Mouse (Mus musculus) T-helper 17 cell (primary cell): Measurements from ENCODE around the gene Numb.

Experiments used
- in situ Hi-C, 2 experiments: fragments of 300-600 bp; cut with MboI, MseI; formaldehyde crosslinking; loops; 1 replicate in 1 of 2; 2 replicates in 1 of 2; pipeline ENCODE4 v1.15.1; 2025; ENCODE audit warnings: high pct_unique_total_duplicates in 2 of 2

Numb gene

DNA sequence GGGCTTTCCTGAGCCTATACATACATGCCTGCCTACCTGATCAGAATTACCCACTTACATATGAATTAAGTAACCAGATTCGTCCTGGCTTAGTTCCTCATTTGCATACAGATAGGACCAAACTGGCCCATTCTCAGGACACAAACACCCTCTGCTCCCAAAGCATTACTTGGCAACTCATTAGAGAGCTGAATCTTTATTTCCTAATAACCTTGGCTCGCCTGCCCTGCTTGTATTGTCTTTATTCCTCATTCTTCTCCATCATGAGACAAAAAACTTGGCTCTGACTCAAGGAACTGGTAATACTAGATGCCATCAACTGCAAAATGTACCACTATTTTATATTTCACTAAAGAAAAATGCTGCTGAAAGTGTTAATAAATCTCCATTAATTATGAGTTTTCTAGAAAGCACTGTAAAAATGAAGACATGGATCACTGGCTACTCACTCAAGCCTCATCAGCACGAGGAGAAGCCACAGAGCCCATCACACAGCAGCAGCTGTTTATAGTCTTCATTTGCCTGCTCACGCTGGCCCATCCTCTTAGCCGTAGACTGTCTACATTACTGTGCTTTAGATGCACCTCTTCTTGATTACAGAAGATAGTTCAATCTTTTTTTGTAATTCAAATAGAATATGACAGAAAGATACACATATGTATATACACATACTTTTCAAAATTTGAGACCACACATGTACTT lies 69.1 kb downstream of the Numb start:
- in situ Hi-C loops, result no loop called here

DNA sequence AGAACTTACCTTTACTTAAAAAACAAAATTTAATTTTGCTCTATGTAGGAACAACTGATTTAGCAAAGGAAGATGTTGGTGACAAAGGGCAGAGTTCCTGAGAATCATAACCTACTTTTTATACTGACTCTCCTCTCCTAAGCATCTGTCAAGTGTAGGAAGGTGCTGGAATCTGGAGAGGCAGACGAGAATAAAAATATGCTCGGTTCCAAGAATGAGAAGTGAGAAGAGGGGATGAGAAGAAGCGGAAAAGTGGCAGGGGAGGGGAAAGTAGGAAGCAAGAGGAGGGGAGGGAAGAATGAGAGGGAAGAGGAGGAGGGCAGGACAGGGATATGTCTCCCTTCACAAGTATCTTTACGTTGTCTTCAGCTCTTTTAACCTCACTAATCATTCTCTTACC lies 71.4 kb downstream of the Numb start:
- in situ Hi-C loops, result no loop called here

DNA sequence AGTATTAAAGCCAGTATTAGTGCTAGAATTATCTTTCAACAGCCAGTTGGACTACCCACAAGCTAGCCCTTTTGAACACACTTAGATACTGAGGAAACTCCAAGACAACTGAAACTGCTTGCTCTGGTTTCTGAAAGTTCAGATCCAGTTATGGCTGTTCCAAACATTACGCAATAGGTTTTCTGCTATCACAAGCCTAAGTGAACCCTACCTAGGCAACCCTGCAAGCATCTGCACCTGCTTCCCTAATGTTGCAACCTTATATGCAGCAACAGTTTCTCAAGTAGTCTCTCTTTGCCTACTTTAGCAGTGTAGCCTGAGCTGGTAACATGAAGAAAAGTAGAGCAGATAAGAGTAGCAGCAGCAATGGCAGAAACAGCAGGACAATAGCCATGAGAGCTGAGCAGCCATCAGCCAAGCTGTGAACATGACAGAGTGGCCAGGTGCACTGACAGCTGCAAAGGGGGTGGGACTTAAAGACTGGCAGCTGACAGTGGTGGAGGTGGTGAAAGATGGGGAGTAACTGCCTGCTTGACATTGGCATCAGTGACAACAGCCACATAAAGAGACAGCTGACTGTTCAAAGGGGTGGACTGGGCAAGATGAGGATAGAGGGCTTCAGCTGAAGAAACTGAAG lies 73.0 kb downstream of the Numb start:
- in situ Hi-C loops, result no loop called here

DNA sequence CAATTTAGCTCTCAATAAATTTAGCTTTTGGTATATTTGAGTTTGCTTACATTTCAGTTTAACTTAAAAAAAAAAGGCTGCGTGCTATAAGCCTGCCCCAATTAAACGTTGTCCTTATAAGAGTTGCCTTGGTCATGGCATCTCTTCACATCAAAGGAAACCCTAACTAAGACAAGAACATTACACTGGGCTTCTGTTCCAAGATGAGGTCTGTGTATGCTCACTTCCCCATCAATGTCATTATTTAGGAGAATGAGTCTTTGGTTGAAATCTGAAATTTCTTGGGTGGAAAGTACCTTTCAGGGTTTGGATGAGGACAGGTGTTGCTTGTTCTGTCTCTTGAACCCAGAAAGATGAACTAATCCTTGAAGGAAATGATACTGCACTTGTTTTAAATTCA lies 73.9 kb downstream of the Numb start:
- in situ Hi-C loops, result no loop called here

GRCm38 (mm10) chr12:83842678-83843440 lies 78.9 kb downstream of the Numb start:
- in situ Hi-C loops, result no loop called here

GRCm38 (mm10) chr12:83841409-83842190 lies 80.1 kb downstream of the Numb start:
- in situ Hi-C loops, result no loop called here

GRCm38 (mm10) chr12:83833979-83834378 lies 87.8 kb downstream of the Numb start:
- in situ Hi-C loops, result no loop called here

DNA sequence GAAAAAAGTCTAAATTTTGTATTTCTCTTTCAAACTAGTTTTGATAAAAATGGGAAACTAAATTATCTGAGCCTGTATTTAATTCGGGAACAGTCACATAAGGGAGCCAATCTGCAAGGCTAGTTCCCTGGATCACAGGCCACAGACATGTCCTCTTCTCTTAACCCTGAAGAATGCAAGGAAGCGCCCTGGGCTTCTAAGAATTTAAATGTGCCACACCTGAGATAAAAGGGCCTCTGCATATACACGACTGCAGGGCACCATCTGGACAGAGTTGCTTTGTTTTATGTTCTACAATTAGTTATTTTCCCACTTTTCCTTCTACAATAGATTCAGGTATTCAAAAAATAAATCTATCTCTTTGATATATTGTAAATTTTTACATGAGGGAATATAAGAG lies 91.3 kb downstream of the Numb start:
- in situ Hi-C loops, result no loop called here

GRCm38 (mm10) chr12:83816616-83817015 lies 105.1 kb downstream of the Numb start:
- in situ Hi-C loops, result no loop called here

DNA sequence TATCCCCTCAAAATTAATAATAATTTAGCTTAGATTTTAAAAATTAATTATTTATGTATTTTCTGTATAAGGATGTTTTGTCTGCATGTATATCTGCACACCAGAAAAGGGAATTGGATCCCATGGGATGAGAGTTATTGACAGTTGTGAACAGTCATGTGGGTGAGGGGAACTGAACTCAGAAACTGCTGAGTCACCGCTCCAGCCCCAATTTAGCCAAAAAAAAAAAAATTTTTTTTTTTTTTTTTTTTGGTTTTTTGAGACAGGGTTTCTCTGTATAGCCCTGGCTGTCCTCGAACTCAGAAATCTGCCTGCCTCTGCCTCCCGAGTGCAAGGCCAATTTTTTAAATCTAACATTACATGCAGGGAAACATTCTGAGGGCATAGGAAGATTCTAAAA lies 109.8 kb downstream of the Numb start:
- in situ Hi-C loops, result no loop called here

- in situ Hi-C loops, result no loop called here
These were observed 118.1 kb downstream of the Numb start for GRCm38 (mm10) chr12:83803641-83804040.

GRCm38 (mm10) chr12:83800943-83801342 lies 120.8 kb downstream of the Numb start:
- in situ Hi-C loops, result no loop called here

GRCm38 (mm10) chr12:83798313-83798712 lies 123.4 kb downstream of the Numb start:
- in situ Hi-C loops, result loop anchor here in 1 of 2 experiments (25.0 kb wide), 1 partner anchor 686 kb away; no protein-coding TSS in a partner anchor

- in situ Hi-C loops, result loop anchor here in 1 of 2 experiments (25.0 kb wide), 1 partner anchor 683 kb away; no protein-coding TSS in a partner anchor
These were observed 126.1 kb downstream of the Numb start for GRCm38 (mm10) chr12:83795586-83795985.

GRCm38 (mm10) chr12:83795051-83795450 lies 126.7 kb downstream of the Numb start:
- in situ Hi-C loops, result loop anchor here in 1 of 2 experiments (25.0 kb wide), 1 partner anchor 683 kb away; no protein-coding TSS in a partner anchor

DNA sequence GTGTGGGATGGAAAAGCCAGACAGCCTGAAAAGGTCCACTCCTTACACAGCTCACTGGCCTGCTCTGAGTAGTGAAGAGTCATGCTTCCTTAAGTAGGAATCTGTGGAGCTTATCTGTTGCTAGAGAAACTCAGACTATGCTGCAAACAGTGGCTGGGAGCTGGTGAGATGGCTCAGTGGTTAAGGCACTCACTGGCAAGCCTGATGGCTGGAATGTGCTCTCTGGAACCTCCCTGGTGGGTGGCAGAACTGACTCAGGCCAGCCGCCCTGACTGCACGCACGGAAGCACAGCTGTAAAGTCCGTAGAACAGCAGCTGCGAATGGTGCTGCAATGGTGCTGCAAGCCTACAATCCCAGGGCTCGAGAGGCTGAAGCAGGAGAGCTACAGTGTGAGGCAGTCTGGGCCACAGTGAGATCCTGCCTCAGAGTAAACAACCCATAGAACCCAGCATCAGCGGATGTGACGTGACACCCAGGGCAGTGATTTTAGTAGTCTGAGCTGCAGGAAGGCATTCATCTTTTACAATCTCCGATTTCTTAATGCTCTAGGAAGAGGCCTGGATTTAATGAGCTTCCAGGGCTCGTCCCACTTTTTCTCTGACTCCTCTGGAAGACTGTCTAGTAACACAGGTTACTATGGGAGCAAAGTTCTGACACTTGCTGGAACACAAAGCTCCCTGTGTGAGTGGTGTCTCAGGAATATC lies 128.9 kb downstream of the Numb start:
- in situ Hi-C loops, result loop anchor here in 1 of 2 experiments (25.0 kb wide), 1 partner anchor 681 kb away; no protein-coding TSS in a partner anchor

DNA sequence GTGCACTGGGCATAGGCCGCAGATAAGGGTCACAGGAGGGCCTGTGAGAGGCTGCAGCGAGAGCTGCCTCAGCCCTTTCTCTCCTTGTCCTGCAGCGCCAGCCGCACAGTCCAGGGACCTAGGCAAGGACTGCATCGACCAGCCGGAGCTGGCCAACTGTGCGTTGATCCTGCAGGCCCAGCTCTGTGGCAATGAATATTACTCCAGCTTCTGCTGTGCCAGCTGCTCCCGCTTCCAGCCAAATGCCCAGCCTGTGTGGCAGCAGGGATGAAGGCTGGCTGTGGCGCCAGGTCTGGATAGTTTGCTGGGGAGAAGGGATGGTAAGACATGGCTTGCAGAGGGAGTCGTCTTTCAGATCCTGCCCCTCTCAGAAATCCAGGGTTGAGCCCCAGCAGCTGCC lies 130.0 kb downstream of the Numb start:
- in situ Hi-C loops, result loop anchor here in 1 of 2 experiments (25.0 kb wide), 1 partner anchor 679 kb away; no protein-coding TSS in a partner anchor

GRCm38 (mm10) chr12:83790749-83791148 lies 131.0 kb downstream of the Numb start:
- in situ Hi-C loops, result loop anchor here in 1 of 2 experiments (25.0 kb wide), 1 partner anchor 678 kb away; no protein-coding TSS in a partner anchor

DNA sequence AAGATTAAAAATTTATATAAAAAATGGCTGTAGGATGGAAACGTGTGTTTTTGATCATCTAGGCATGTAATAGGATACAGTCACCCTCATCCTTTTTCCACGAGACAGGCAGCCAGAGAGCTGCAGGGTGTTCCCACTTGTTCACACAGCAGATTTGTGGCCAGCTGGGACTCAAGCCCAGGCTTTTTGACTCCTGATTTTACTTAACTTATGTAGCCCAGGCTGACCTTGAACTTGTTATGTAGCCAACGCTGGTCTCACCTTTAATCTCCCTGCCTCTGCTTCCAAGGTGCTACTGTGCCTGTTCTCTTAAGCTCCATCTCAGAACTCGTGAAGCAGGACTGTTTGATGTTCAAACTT lies 132.0 kb downstream of the Numb start:
- in situ Hi-C loops, result loop anchor here in 1 of 2 experiments (25.0 kb wide), 1 partner anchor 677 kb away; no protein-coding TSS in a partner anchor

- in situ Hi-C loops, result loop anchor here in 1 of 2 experiments (25.0 kb wide), 1 partner anchor 677 kb away; no protein-coding TSS in a partner anchor
These were observed 132.5 kb downstream of the Numb start for GRCm38 (mm10) chr12:83789051-83789780.
